Mouse (Mus musculus) telencephalon, adult 2 months (tissue): ENCODE results near the gene Mapk10.

ENCODE experiments used
- DNase-seq: peaks from one replicate; pipeline ENCODE4 v3.0.0-alpha.2; 2011; ENCODE audit warnings: low read depth, low spot score

The Mapk10 gene

DNA sequence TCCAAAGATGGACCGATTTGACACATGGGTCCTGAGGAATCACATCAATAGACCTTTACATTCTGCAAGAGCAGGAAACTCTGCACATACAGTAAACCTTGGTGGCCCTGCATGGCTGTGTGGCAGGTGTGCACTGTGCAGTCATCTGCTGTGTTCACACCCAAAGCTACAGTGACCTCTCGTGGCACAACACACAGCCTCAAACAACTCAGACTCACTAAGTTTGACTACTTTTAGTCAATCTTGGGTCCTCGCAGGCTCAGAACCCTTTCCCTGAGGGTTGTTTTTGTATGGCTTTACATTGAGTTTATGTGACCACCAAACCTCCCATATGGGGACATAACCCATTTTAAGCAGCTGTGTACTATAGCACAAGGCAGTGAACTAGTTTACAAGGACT, 47.1 kb downstream of the Mapk10 start:
- DNase-seq, result no peak

DNA sequence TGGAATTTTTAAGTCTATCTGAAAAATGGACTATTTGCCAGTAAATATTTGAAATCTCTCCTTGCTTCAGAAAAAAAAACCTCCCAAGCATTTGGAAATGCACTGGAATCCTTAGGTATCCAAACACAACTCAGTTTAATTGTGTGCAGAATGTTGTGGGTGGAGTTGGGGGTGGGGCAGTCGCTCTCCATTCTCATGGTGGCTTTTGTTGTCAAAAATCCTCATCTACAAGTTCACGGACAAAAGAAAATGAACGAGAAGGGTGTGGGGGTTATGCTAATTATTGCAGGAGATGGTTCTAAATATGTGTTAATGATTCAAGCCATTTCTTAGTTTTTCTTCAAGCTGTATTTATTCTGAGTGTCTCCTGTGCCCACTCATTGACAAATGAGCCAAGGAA, 49.6 kb downstream of the Mapk10 start:
- no peak for DNase-seq

DNA sequence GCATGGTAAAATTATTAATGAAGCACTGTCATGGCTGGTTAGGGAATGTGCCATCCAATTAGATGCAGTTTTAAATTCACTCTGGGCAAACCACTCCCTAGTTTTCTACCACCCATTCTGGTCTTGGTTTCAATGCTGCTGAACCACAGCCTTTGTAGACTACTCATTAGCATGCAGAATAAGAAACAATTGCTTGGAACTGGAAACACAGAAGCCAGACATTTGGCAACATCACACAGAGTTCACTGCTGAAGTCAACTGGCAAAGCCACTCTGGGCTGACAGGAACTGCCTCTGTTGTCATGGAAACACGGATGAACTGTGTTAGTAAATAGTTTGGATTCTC, 50.0 kb downstream of the Mapk10 start:
- peak; percentile 79 for DNase-seq

DNA sequence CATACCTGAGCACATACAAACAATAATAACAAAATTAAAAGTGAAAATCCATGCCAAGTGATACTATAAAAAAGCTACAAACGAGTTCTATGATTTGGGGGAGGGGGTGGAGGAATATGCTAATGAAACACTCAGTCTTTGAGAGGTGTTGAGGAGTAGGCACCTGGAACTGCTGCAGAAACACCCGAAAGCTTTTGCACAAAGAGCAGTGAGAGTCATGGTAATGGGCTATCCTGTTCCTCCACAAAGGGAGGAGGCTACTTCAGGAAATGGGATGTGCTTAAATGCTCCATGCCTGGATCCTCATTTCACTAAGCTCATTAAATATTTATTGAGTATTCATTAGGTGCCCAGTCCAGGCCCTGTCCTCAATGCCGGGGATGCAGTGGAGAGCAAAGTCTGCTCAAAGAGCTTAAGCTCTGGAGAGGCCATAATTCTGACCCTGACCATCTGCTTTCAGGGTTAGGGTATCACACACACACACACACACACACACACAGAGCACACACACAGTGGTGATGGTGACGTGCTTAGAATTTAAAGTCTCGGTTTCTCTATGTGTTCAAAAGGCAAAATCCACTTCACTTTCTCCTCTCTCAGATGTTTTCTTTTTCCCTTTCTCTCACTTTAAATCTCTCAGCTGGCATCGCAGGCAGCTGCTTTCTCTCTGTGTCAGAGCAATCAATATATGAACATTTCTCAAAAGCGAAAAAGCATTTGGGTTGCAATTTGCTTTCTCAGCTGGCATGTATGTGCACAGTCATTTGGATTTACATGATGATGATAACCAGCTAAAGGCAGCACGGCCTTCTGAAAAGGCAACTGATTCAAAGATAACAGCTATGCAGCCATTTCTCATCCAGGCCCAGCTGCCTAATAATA, 50.6 kb downstream of the Mapk10 start:
- DNase-seq, result no peak

DNA sequence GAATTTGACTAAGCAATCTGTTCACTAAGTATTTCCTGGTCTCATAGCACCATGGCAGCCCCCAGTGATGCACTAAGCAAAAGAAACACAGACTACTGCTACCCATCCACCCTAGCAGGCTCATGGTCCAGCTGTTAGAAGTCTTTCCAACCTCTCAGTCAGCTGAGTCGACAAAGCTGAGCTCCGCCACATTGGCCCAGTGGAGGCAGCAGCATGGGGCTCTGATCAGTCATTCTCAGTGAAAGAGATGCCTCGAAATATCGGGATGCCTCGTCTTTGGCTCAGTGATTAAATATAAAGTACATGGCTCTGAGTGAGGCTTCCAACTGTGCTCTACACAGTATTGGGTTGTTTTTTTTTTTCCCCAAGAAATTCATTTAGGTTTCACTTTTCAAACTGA, 70.2 kb downstream of the Mapk10 start:
- DNase-seq, result no peak

DNA sequence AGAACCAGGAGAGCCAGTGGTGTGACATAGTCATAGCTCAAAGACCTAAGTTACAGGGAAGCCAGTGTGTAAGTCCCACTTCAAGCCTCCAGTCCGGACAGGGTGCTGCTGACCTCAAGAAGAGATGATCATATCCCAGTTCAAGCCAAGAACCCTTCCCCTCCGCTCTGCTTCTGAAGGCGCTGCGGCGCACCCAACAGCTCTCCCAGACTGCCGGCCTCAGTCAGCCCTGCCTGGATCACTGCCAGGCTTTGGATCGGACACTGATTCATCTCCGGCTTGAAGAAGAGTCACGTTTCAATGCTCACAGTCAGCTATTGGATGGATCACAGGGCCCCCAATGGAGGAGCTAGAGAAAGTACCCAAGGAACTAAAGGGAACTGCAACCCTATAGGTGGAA, 76.3 kb downstream of the Mapk10 start:
- DNase-seq, result no peak

DNA sequence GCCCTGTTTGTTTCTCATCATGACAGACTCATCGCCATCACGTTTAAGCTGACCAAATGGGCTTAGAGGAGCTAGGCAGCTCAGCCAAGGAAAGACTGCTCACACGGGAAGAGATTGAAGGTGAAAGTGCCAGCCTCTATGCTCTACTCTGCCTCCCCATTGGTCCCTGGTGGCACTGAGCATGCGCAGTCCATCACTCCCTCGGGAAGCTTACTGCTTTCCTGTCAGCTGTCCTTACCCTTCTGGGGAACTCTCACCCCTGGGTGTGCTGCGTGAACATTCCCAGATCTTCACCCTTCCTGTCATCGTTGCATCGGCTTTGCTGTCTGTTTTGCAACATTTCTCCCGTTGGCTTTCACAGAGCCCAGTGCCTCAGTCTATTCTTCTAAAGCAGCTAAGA, 77.5 kb downstream of the Mapk10 start:
- no peak for DNase-seq

DNA sequence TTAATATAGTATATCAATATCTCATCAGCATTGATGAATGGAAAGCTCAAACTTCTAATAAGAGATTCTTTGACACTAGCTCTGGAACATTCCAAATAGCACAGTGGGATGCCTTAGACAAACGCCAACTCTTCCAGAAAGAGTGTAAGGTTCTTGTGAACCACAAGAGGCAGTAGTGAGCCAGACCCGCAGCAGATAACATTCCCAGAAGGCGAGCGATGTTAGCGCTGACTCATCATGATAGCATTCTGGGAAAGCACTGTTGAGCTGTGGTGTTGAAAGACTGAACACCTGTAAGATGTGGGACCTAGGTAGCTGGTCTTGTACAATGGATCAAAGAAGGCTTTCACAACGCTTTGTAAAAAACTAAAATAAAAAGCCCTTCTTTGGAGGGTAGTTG, 78.3 kb downstream of the Mapk10 start:
- no peak for DNase-seq

DNA sequence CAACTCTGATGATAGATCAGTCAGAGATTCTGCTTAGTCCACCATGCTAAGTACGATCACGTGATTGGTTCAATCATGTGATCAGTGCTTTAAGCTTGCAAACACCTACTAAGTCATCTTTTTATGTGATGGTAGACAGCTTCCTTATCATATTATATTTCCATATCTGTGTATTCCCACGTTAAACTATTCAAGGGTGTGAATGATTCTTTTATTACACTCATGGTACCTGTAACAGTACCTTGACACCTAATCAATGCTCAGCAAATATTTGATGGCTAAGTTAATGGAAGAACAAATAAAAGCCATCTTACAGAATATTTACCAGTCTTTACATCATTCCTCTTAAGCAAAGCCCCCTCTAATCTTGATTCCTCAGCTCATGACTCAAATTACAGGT, 91.5 kb downstream of the Mapk10 start:
- no peak for DNase-seq

DNA sequence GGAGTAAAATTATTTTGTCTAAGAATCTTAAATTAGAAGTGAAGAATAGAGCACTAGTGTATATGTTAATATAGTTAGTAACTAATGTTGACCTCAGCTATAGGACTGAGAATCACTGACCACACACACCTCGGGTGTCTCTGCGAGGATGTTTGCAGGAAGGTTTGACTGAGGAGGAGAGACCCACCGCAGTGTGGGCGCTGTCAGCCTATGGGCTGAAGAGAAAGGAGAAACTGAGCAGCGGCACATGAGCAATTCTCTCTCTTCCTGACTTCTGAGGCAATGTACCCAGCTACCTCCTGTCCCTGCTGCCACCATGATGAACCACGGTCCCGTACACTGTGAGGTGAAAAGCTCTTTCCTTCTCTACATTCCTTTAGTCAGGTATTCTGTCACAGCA, 95.6 kb downstream of the Mapk10 start:
- no peak for DNase-seq

DNA sequence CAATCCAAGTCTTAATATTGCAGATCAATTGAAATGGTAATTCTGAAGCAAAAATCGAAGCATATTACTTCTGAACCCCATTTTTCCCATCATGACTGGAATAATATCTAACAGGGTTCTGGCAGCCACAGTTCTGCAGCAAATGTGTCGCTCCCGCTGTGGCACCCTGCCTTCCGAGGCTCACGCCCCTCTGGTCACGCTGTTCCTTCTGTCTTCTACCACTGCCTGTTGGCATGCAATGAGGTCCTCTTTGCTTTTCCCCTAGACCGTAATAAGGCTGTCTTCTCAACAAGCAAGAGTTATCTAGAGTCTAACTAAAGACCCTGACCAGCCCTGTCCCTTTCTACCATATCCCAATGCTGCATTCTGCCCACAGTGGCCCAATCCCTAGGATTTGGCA, 98.7 kb downstream of the Mapk10 start:
- DNase-seq, result no peak

DNA sequence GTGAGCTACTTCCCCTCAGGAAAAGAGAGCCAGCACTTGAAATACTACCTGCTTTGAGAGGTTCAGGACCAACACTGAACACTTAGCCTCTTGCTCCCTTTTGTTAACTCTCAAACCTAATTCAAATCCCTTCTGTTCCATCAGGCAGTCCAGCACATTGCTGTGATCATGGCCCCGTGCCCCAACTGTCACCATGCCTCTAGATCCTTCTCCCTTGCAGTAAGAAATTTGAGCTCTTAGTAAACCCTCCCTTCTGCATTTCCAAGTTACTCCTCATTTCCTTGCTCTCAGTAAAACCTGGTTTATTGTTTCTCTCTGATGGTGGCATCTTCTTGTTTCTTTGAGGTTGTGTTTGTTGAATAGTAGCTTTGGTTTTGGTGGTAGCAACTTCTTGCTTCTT, 101.7 kb downstream of the Mapk10 start:
- DNase-seq, result no peak

DNA sequence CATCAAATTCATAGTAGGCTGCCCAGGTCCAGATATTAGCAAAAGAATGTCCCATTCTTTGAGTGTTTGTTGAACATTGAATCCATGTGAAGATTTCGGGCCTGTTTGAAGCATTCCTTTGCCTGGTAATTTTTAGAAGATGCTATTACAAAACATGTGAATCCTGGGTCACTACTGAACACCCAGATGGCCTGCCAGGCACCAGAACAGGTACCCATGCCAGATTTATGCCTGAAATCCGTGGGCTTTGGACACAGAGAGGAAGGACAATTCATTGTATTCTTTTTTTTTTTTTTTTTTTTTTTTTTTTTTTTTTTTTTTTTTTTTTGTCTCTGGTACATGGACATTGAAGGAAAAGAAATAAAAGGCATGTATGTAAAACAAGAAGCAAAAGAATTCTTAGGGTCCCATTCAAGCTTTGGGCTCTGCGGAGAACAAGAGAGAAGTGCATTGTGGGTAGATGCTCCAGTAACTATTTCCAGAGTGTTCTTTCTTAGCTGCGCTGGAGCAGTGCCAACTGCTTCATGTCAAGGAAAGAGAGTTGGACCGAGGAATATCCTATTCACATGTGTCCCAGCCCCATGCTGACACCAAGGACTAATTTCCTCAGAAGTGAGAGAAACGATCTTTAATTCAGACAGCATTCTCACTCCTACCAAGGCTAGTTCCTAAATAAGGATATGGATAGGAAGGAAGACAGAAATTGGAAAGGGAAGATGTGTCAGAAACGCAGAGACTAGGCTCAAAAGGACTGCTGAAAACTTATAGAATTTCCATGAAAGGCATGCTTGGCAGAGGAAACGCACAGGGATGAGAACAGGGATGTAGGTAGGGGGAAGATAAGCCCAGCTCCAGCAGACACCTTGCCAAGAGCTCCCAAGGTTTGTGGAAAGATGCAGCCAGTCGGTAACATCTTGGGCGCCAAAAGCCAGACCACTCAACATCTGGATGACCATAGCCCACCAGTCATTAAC, 105.4 kb downstream of the Mapk10 start:
- DNase-seq, result peak; percentile 67

DNA sequence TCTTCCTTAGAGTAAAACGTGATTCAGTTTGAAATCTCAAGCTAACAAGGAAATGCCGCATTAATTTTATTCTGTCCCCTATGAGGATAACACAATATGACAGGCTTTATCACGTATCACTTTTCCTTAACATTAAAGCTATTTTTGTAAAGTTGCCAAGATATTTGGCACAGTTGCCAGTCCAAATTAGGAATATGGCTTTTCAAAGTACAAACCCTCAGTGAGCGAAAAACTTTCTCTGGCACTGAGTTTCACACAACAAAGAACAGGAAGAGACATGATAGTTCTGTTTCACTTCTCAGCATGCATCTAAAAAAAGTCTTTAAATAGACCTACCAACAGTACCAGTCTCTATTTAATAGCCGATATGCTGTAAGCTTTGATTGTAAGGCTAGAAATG, 107.1 kb downstream of the Mapk10 start:
- no peak for DNase-seq

DNA sequence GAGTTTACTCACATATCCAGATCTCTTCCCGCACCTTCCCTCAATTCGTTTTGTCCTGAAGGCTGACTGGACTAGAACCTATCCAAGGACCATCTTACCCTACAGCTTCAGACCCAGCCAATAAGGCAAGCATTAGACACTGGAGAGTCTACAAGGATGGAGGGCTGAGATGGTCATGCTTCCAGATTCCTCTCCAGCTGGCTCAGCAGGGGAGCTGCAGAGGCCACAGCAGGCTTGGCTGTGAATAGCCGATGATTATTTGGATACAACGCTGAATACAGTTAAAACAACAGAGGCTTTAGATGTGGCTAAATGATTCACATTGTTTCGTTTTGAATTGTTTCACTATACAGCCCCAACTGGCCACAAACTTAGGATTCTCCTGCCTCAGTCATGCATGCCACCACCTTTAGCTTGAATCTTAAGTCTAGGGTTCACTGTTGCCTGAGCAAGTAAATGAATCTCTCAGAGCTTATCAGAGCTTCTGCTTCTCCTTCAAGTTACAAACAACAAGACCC, 108.2 kb downstream of the Mapk10 start:
- DNase-seq, result no peak

DNA sequence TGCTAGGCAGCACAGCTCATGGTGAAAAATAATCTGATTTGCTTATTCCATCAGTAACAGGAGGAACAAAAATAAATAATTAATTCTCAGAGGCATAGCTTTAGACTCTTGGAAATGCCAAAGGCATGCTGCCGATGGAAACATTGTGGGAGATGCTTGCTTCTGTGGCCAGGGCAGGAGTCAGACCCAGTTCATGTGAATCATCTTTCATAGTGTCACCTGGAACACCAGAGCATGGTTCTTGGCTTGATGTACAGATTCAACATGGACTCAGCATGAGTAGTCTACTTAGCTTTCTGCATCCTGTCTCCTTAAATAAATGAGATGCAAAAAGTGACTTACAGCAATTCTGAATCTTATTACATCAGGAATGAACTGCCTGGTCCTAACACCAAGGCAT, 109.0 kb downstream of the Mapk10 start:
- no peak for DNase-seq

DNA sequence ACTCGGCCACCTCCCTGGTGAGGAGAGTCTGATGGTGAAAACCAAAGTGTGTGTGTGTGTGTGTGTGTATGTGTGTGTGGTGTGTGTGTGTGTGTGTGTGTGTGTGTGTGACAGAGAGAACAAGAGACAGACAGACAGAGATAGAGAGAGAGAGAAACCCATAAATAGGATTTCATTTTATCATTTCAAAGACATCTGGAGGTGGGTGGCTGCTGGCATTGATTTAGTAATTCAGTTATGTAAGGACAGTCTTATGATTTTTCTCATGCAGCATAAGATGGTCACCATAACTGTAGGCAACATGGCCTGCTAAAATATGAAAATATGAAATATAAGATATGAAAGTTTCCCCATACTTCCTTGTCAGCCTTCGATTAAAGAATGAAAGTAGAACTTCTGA, 117.0 kb downstream of the Mapk10 start:
- peak; percentile 86 for DNase-seq

DNA sequence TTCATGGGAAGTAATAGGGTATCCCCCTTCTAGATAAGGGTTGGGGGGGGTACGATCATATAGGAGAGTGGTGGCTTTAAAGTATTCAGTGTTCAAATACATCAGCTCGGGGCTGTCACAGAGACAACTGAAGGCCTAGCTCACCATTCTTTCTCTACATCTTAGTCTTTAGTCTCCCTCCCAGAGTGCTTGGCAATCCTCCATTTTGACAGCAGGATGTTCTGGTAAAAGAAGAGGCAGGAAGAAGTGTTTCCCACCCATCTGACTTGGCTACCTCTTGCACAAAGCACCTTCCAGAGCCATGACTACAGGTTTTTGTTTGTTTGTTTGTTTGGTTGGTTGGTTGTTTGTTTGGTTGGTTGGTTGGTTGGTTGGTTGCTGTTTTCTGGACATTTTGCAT, 125.3 kb downstream of the Mapk10 start:
- no peak for DNase-seq

DNA sequence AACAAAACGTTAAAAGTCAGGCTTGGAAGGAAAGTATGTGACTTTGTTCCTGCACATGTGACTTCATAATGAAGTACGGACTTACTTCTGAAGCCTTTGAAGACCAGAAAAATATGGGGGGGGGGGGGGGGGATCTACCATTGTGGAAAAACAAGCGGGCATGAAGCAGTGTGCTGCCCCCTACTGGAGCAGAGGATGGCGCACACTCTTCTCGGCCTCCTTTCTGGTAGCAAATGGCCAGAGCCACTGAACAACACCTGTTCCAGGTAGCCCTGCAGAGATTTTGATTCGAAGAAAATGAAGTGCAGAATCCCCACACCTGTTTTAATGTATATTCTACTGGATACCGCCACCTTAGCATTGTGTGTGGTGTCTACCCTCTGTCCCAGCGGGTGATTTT, 135.7 kb downstream of the Mapk10 start:
- DNase-seq, result no peak

DNA sequence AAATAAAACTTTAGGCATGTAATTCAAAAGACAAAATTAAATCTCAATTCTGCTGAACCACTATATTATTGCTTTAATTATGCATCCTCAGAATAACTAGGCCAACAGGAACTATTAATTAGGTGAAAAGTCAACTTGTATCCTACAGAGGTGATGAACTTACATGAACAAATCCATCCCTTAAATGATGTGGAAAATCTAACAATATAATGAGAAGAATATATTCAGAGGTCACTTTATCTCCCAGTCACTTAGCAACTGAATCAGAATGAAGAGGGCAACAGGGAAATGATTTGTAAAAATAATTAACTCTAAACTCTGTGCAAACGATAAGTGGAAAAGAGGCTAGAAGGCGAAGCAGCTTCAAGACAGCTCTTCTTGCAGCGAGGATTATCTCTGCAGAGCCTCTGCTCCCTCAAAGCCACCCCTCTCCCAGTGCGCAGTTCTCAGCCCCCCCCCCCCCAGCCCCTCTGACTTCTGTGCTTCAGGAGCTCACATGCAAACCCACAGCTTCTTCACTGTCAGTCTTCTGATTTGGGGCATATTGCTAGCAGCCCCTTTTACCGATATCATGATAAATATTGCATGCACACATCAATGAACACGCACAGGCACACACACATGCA, 138.8 kb downstream of the Mapk10 start:
- DNase-seq, result no peak

DNA sequence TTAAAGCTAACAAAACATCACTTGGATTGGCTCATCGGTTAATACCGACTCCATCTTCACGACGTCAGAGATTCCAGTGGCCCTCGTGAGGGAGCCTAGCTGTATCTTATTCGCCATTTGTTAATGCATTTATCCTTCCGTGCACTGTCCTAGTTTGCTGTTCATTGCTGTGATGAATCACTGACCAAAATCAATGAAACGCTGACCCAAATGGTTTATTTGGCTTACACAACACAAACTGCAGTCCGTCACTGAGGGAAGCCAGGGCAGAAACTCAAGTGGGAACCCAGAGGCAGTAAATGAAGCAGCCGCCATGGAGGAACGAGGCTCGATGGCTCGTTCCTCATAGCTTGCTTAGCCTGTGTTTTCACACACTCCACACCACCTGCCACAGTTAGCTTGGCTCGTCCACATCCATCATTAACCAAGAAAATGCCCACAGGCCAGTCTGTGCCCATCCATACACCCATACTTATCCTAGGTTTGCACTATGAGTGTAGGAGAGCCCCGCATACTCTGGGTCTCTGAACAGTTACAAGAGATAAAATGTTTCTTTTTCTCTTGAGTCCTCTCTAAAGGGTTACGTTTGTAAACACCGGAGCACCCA, 140.0 kb downstream of the Mapk10 start:
- DNase-seq, result no peak
